Mouse (Mus musculus) CD8-positive naive resting alpha-beta T cell, adult 2 months (primary cell): ENCODE results near the gene 4930550C14Rik.

Source experiments
- DNase-seq, 2 experiments: peaks; one replicate each; pipeline ENCODE4 v3.0.0; 2022; ENCODE audit warnings: low read depth in 2 of 2, low spot score in 2 of 2

Gene 4930550C14Rik

GRCm38 (mm10) chr9:53402291-53402711 lies at the start of gene 4930550C14Rik:
4930550C14Rik (plus strand) TSS chr9:53402325.
- DNase-seq = no peak

- DNase-seq = no peak
Observed at GRCm38 (mm10) chr9:53353161-53353560, 49.0 kb upstream of the 4930550C14Rik start.

DNA sequence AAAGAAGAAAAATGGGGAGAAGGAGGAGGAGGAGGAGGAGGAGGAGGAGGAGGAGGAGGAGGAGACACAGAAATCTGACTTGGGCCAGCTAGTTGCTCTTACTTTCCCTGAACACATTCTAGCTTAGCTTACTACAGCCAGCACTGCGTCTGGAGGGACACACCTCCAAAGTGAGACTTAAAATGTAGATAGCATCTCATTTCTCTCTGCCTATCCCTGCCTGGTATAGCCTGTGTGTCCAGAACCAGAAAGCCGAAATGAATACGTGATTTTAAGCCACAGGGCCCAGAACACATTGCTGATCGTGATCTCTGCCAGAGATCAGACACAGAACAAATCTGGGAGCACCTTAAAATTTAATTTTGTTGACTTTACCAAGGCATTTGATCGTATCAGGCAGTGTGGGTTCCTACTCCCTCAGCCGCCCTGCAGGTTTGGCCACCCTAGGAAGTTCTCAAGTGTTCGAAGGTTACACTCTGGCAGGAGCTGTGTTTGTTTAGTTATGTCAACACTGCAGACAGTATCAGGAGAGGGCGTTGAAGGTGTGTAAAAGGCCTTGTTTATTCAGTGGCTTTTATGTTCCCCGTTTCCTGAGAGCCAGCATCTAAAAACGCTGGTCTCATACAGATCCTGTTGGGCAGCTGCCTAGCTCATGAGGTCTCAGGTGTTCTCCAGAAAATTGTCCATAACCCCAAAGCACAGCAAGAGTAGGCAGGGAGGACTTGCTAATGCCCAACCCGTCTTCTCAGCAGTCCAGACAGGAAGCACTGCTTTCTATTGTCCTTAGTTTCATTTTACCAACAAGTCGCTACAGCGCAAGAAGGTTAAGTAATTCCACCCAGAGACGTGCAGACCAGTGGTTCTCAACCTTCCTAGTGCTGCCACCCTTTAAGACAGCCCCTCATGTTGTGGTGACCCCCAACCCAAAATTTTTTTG lies 45.6 kb upstream of the 4930550C14Rik start:
- DNase-seq = no peak

DNA sequence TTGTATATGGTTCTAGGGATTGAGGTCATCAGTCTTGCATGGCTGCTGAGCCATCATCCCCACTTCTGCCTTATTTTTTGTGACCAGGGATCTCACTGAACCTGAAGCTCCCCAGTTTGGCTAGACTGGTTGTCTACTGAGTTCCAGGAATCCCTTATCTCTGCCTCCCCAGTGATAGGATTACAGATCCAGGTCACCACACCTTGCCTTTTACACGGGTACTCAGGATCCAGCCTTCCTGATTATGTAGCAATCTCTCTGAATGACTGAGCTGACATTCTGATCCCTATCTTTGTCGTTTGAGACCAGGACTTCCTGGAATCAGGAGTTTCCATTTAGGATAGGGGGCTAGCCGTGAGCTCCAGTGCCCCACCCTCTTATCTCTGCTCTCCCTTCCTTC lies 30.8 kb upstream of the 4930550C14Rik start:
- DNase-seq = no peak

DNA sequence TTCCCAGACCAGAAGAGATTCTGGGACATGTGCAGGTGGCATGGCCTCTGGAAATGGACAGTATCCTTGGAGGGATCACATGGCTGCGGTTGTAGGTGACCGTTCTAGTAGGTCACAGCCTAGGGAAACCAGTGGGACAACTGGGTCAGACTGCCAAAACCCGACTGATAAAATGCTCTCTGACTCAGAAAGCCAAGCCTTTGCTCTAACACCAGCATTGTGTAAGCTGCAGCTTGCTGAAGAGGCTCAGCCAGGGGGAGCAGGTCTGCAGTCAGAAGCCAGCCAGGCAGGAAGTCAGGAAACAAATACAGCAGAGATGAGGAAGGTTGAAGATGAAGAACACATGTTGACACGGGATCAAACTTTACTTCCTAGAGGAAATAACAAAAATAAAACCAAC lies 26.2 kb upstream of the 4930550C14Rik start:
- no peak for DNase-seq

DNA sequence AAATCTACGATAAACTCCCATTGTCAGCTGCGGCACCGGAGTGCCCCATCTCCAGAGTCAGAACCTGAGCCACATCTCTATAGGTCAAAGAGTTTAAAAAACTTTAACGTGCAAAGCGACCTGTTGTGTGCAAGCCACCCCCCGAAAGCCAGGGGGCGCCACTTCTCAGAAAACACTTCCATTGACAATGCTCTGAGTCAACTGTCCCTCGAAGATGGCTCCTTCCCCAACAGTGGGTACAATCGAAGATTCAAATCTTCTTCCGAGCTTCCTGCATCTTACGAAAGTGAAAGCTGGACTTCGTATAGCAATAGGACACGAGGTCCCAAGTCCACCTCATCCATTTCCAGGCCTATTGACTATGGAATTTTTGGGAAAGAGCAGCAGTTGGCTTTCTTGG lies 25.3 kb upstream of the 4930550C14Rik start:
- DNase-seq = peak; percentile 16 to 35

- no peak for DNase-seq
Observed at GRCm38 (mm10) chr9:53377597-53377996, 24.5 kb upstream of the 4930550C14Rik start.

DNA sequence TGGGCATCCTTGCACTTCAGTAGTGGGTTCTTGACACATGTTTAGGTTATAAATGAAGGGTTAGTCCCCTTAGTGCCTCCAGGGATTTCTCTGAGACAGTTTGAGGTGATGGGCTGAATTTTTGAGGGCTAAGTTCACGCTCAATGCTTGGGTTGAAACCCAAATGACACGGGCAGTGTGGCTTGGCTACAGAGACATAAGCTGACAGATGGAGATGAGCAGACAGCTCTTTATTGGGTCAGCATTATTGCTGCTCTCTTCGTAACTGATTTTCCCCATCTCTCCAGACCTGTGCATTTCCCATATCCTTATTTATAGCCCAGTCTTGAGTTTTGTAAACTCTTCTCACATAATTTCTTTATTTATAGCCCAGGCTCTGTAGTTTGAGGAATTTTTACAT lies 24.0 kb upstream of the 4930550C14Rik start:
- no peak for DNase-seq

DNA sequence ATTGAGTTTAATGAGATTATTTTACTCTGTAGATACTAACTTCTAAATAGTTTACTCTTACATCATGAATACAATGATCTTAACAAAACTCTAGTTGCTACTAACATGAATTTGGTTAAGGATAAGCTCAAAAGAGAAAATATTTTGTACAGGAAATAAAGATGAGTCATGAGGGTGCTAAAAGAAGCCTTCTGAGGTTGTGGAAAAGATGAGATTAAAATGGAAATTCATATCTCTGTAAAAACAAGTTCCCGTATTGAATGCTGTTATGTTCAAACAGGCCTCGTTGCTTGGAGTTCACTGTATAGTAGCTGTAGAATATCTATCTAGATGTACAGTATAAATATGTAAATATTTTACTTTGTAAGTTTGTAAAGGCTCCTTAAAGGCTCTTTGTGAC lies 21.5 kb upstream of the 4930550C14Rik start:
- DNase-seq = no peak

DNA sequence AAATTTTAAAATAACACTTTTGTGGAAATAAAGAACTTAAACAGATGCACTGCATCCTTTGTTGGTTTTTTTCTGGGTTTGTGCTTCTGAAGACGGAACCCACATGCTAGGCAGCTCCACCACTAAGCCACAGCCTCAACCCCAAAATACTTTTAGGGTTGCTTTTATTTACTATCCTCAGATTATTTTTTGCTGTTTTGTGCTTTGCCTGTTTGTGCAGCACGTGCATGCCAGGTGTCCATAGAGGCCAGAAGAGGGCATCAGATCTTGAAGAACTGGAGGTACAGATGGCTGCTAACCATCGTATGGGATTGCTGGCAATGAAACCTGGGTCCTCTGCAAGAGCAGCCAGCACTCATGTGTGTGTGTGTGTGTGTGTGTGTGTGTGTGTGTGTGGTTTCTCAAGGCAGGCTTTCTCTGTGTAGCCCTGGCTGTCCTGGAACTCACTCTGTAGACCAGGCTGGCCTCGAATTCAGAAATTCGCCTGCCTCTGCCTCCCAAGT lies 21.0 kb upstream of the 4930550C14Rik start:
- DNase-seq = no peak

- DNase-seq = no peak
Observed at GRCm38 (mm10) chr9:53383951-53384866, 17.9 kb upstream of the 4930550C14Rik start, which contains the start of gene Kdelc2. Kdelc2 (plus strand) TSS chr9:53384025.

- DNase-seq = no peak
Observed at GRCm38 (mm10) chr9:53384873-53385272, 17.3 kb upstream of the 4930550C14Rik start.

DNA sequence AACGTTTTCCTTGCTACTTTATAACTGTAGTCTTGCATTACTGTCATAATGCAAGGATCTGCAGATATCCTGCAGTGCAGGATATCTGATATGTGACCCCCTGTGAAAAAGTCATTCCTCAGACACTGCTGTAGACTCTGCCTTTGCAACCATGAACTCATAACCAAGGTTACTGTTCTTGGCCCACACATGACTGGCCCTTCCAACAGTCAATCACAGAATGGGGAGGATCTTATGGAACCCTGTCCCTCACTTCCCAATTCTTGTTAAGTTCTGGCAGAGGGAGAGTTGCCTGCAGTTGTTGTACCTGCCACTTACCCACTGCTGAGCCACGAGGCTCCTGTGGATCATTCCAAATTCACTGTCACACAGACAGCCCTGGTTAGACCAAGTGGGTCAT lies 14.7 kb upstream of the 4930550C14Rik start:
- DNase-seq = no peak

GRCm38 (mm10) chr9:53389109-53389508 lies 13.0 kb upstream of the 4930550C14Rik start:
- DNase-seq = no peak

GRCm38 (mm10) chr9:53390136-53390535 lies 12.0 kb upstream of the 4930550C14Rik start:
- no peak for DNase-seq

DNA sequence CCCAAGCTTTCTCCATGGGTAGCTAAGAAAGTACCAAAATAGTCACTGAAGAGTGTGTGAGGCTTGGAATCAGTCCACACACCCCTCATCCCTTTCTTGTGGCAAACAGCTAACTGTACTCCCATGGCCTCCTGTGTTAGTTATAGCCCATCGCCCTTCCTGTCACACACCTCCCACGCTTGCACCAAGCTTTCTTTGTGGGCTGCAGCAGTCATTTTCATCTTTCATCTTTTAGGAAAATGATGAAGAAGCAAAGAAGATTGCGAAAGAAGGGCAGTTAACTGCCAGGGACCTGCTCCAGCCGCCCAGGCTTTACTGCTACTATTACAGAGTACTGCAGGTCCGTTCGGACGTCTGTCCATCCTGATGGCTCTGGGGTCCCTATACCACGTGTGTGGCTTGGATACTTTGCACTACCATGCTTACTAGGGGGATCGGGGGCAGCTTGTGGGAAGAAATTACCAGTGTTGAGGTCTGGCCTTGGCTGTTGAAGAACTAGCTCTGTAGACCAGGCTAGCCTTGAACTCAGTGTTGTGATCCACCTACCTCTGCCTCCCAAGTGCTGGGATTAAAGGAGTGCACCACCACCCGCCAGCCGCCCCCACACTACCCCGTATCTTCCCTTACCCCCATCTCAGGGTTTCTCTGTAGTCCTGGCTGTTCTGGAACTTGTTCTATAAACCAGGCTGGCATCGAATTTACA lies 4.3 kb upstream of the 4930550C14Rik start:
- DNase-seq = no peak

- DNase-seq = peak; percentile 35 to 66
Observed at GRCm38 (mm10) chr9:53398388-53398700, 3.8 kb upstream of the 4930550C14Rik start.

DNA sequence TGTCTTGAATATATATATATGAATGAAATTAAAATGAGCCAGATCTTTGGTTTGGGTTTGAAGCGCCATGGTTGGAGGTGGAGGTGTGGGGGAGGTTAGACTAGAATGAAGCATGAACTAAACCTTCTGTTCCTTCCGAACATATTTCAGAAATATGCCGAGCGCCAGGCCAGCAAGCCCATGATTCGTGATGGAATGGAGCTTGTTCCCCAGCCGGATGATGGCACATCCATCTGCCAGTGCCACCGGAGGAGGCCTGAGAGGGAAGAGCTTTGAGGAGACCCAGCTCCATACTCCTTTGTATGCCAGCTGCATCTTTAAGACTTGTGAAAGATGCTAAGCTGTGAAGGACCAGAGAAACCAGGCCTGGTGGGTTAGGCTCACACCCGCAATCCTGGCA lies 2.6 kb upstream of the 4930550C14Rik start:
- DNase-seq = no peak

GRCm38 (mm10) chr9:53400696-53401095 lies 1.4 kb upstream of the 4930550C14Rik start:
- DNase-seq = no peak

- no peak for DNase-seq
Observed at GRCm38 (mm10) chr9:53401146-53401545, 979 bp upstream of the 4930550C14Rik start.

DNA sequence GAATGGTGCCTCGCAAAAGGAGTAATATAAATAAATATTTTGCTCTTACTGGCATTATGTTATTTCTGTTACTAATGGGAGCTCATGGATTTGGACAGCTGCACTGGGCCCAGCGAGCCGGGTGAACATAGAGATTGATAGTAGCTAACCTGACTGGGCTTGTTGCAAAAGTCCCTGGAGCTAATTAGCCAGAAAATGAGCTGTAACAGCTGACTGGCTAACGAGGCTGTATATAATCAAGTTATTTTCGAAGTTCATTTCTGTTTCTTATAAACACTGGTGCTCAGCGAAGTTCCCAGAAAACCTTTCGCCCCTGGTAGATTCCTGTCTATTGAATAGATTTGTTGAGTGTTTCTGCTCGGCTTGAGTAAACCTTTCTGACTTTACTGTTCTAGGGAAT lies 866 bp downstream of the 4930550C14Rik start:
- no peak for DNase-seq
